In the genomic region with DNA sequence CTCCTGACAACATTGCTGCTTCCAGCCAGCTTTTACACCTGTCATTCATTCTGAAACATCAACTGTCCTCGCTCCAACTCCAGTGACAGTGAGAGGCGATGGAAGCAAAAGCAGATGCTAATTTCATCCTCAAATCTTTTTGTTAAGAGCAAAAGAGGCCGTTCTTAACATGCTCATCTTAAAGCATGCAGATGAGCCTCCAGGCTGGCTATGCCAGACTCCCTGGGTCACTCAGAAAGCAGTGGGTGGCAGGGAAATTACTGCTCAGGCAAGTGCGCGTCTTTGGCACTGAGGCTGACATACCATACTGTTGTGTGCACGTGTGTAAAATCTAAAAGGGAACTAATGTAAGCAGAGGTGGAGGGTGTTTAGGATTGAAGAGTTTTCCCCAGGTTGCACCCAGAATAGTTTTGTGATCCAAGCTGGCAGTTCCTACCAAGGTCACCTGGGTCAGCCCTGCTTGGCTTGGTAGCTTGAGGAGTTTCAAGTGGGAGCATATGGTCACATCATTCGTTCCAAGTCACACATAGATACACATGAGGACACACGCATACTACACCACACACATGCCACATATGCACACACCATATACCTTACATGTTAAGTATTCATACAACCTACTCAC, we compare ENCODE assay signal across 13 mouse cellular contexts.
"Had no signal": no experiment of that assay in that cellular context is flagged by ENCODE, and none has a peak within 500 bp of the region (broad histone marks: within the 10 kb centered on the region; RNA-seq: fewer than 3 reads in every experiment).

No protein-coding gene starts in this region.

- H3K27ac ChIP-seq: limb, embryonic 15.5 days; liver, embryonic 12.5 days; midbrain, embryonic 10.5 days; neural tube, embryonic 12.5 days; stomach, postnatal 0 days had no signal

- H3K4me1 ChIP-seq: limb, embryonic 15.5 days; liver, embryonic 12.5 days; midbrain, embryonic 10.5 days; neural tube, embryonic 12.5 days had no signal

- H3K27me3 ChIP-seq: limb, embryonic 15.5 days; liver, embryonic 12.5 days; neural tube, embryonic 12.5 days had no signal

- H3K4me2 ChIP-seq: limb, embryonic 15.5 days; liver, embryonic 12.5 days; lung, embryonic 14.5 days; neural tube, embryonic 12.5 days had no signal

- ATAC-seq: liver, embryonic 12.5 days had no signal

- H3K9me3 ChIP-seq: limb, embryonic 15.5 days; liver, embryonic 12.5 days; midbrain, embryonic 10.5 days; neural tube, embryonic 12.5 days had no signal

- H3K4me3 ChIP-seq: limb, embryonic 15.5 days; liver, embryonic 12.5 days; midbrain, embryonic 10.5 days; myocyte; neural tube, embryonic 12.5 days had no signal

- H3K36me3 ChIP-seq: limb, embryonic 15.5 days; liver, embryonic 12.5 days; midbrain, embryonic 10.5 days; neural tube, embryonic 12.5 days had no signal

- H3K9ac ChIP-seq: limb, embryonic 15.5 days; liver, embryonic 12.5 days; lung, embryonic 14.5 days; neural tube, embryonic 12.5 days had no signal

- DNase-seq: kidney, postnatal 25 days; lung, embryonic 14.5 days; lung, postnatal 10 days; lung, postnatal 4 days; midbrain, embryonic 14.5 days; thymus, adult 18-20 months; thymus, postnatal 25 days had no signal
